Mouse (Mus musculus) kidney, adult 10 weeks (tissue): ENCODE measurements around the gene Gm49355. TPM values are rescaled to one million over a fixed set of nuclear protein-coding genes. Genes with fewer than 3 reads are reported as not detected.

ENCODE experiments used
- polyA plus RNA-seq: library from polyadenylated mRNA; stranded (reverse); fragments of 350-450 nt; fragmentation: Illumina TruSeq; extraction: RNeasy Lipid Tissue Mini Kit (QIAGEN cat#74804); gene quantifications from one replicate; pipeline ENCODE4 v1.2.3, GENCODE M21; 2014; ENCODE audit warnings: low read depth, low replicate concordance

Gm49355 gene
- 1.6 TPM for polyA plus RNA-seq

GRCm38 (mm10) chr14:12283641-12284040 lies at the start of gene Gm49355:
Gm49355 (plus strand) TSS chr14:12283976.

GRCm38 (mm10) chr14:12284141-12284912 lies 551 bp downstream of the Gm49355 start, which contains the start of gene 3830406C13Rik:
3830406C13Rik (plus strand) TSS chr14:12284173.

GRCm38 (mm10) chr14:12348089-12348488 lies 64.3 kb downstream of the Gm49355 start, which contains the start of gene Fezf2:
Fezf2 (minus strand) TSS chr14:12348189.

Other genes with a start within 250 kb of the Gm49355 start
- 152 TPM for gene 3830406C13Rik, start 197 bp downstream of the Gm49355 start, polyA plus RNA-seq
- not detected for gene Fezf2, start 64.2 kb downstream of the Gm49355 start, polyA plus RNA-seq